Mouse (Mus musculus) heart, embryonic 11.5 days (tissue): ENCODE results near the gene Rpain. TPM values are rescaled to one million over a fixed set of nuclear protein-coding genes. Genes with fewer than 3 reads are reported as not detected.

Experiments used
- ATAC-seq: fragments of 200-750 bp; cut with Nextera tagmentation; replicated peaks from 2 replicates; pipeline ENCODE4 v1.8.0; 2017; ENCODE audit warnings: moderate library complexity; ENCODE audit not compliant: insufficient number of reproducible peaks, low FRiP score, low TSS enrichment
- H3K27ac ChIP-seq: fragments of 300-500 bp; sonication (generic); 2 replicates; pipeline ENCODE4 v1.5.1; 2014; ENCODE audit warnings: mild to moderate bottlenecking, low read depth, low read length
- H3K27me3 ChIP-seq: fragments of 300-500 bp; sonication (generic); 2 replicates; pipeline ENCODE4 v1.6.1; 2014; ENCODE audit warnings: mild to moderate bottlenecking, low read length, mixed read lengths; ENCODE audit not compliant: control insufficient read depth, insufficient read depth
- H3K36me3 ChIP-seq: fragments of 300-500 bp; sonication (generic); 2 replicates; pipeline ENCODE4 v1.6.1; 2014; ENCODE audit warnings: mild to moderate bottlenecking, low read length, moderate library complexity, mixed read lengths; ENCODE audit not compliant: control insufficient read depth, insufficient read depth
- H3K4me1 ChIP-seq: fragments of 300-500 bp; sonication (generic); 2 replicates; pipeline ENCODE4 v1.6.1; 2014; ENCODE audit warnings: low read length; ENCODE audit not compliant: control insufficient read depth, insufficient read depth
- H3K4me2 ChIP-seq: fragments of 300-500 bp; sonication (generic); 2 replicates; pipeline ENCODE4 v1.6.1; 2014; ENCODE audit warnings: mild to moderate bottlenecking, moderate library complexity
- H3K4me3 ChIP-seq: fragments of 300-500 bp; sonication (generic); 2 replicates; pipeline ENCODE4 v1.5.1; 2014; ENCODE audit warnings: low read depth, low read length
- H3K9ac ChIP-seq: fragments of 300-500 bp; sonication (generic); 2 replicates; pipeline ENCODE4 v1.6.1; 2014; ENCODE audit warnings: mild to moderate bottlenecking, low read depth, low read length, moderate library complexity
- H3K9me3 ChIP-seq: fragments of 300-500 bp; sonication (generic); replicated peaks from 2 replicates; pipeline ENCODE4 v1.6.1; 2016; ENCODE audit warnings: low read length; ENCODE audit not compliant: control insufficient read depth
- WGBS: fragments of 180-500 bp; shearing (Covaris S2); extraction: QIAGEN DNeasy Blood & Tissue Kit; methylation state at CpG from one replicate; pipeline ENCODE4 v1.1.7; 2014; ENCODE audit not compliant: insufficient replicate concordance; 5-methylcytosine and 5-hydroxymethylcytosine counted together
- polyA plus RNA-seq: library from polyadenylated mRNA; unstranded; fragments of >200 nt; fragmentation: Nextera tagmentation; extraction: Ambion mirVana; gene quantifications from 2 replicates; pipeline ENCODE4 v1.2.1, GENCODE M21; 2014

Rpain gene
- polyA plus RNA-seq, 1 experiment from 2014 or later = 54.4 TPM

DNA sequence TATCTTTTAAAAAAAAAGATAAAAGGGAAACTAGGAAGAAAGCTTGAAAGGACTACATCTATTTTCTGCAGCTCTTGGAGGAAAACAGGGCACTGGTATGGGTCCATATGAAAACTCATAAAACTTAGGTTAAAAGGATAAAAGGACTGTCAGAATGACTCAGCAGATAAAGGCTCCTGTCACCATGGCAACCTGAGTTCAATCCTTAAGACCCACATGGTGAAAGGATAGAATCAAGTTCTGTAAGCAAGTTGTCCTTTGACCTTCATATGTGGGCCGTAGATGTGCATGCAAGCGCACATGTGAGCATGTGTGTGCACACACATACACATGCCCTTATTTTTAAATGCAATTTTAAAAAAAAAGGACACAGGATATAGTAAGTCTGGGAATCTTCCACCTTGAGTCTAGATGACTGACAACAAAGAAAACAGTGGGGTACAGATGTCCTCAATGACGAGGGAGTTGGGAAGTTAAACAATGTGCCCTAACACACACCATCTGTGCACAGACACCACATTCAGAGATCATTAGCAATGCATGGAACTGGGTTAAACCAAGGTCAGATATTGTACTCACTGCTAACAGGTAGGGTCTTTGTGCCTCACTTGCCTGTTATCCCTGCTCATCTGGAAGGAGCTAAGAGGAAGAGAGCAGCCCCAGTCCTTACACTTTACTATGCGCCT lies 5.6 kb upstream of the Rpain start:
- H3K9ac ChIP-seq = no peak overlapping the region
- H3K9me3 ChIP-seq = no peaks in the 10 kb centered on the region
- WGBS = 87% methylated on average over 4 of the region's 4 CpGs
- no peak overlapping the region for H3K4me3 ChIP-seq
- H3K27ac ChIP-seq = no peak overlapping the region
- H3K36me3 ChIP-seq = peaks cover 27% of the 10 kb centered on the region
- H3K27me3 ChIP-seq = no peaks in the 10 kb centered on the region
- peaks cover 8% of the 10 kb centered on the region for H3K4me1 ChIP-seq
- no peak overlapping the region for H3K4me2 ChIP-seq
- ATAC-seq = no peak

- H3K27me3 ChIP-seq = no peaks in the 10 kb centered on the region
- peaks cover 12% of the 10 kb centered on the region for H3K4me1 ChIP-seq
- peak overlapping the region; percentile 96 for H3K4me3 ChIP-seq
- H3K27ac ChIP-seq = peak overlapping the region; percentile 88
- no peaks in the 10 kb centered on the region for H3K9me3 ChIP-seq
- no peak for ATAC-seq
- 1% methylated on average over 25 of the region's 25 CpGs for WGBS
- peaks cover 10% of the 10 kb centered on the region; the same call in 1 of the 2 replicates for H3K36me3 ChIP-seq
- H3K4me2 ChIP-seq = peak overlapping the region; percentile 85
- peak overlapping the region; percentile 92 for H3K9ac ChIP-seq
Measured at GRCm38 (mm10) chr11:70969271-70969794, 680 bp upstream of the Rpain start.

DNA sequence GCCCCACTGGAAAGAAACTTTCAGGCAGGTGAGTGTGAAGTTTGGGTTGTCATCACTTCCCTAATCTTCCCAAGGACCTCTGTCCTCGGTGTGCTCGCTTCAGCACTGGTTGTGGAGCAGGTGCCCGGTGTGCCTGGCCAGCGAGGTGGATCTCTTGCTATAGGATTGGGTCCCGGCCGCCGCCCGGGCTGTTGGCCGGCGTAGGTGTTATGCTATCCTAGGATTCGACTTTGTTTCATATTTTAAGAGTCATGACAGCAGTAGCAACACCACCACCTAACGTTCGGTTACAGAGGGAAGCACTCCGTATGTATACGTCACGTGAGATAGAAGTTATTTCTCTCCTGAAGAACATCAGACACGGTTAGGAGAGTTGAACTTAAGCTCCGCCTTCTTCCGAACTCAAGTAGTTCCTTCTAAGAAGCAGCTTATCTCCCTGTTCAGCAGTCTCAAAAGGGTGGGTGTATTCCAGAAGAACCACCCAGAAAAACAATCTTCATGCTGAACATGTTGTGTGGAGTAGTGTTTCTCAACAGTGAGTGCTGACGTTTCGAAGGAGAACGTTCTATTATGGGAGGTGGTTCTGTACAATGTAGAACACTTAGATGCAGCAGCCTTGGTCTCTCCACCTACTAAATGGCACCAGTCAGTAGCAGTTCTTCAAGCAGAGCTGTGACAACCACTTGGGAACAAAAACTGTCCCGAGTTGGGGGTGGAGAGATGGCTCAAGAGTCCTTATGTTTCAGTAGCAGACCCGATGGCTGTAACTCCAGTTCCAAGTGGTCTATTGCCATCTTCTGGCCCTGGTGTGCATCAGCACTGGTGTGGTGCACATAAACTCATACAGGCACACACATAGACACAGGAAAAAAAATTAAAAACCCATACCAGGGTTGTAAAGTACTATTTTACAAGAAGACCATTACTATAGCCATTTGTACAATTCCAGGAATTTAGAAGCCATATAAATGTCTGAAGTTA lies 837 bp downstream of the Rpain start:
- Histone ChIP-seq H3K27me3 (no peaks in the 10 kb centered on the region), H3K27ac (peak overlapping the region; percentile 86), H3K4me3 (peak overlapping the region; percentile 96), H3K9ac (peak overlapping the region; percentile 65), H3K4me1 (peaks cover 12% of the 10 kb centered on the region), H3K9me3 (no peaks in the 10 kb centered on the region), H3K36me3 (peaks cover under 1% of the 10 kb centered on the region; the same call in 1 of the 2 replicates), H3K4me2 (peak overlapping the region; percentile 85)
- peak; percentile 47; the same call in 1 of the 2 replicates for ATAC-seq
- WGBS = 16% methylated on average over 24 of the region's 24 CpGs

DNA sequence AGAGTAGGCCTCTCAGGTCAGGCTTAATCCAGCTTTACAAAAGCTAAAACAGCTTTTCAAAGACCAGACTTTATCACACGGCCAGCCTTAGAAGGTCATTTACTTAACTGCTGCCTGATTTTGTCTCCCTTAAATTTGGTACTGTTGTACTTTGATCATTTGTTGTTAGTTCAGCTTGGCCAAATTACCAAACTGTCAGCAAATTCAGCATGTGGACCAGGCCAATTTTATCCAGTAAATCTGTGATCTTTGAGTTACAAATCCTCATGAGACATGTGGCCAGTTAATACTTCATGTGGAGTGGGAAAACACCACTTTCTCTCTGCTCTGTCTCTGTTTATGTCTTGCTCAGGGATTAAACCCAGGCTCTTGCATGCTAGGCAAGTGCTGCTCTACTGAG lies 2.6 kb downstream of the Rpain start:
- Histone ChIP-seq H3K36me3 (peaks cover 11% of the 10 kb centered on the region; the same call in 1 of the 2 replicates), H3K27me3 (no peaks in the 10 kb centered on the region)
- no peak for ATAC-seq

GRCm38 (mm10) chr11:70973947-70974346 lies 3.9 kb downstream of the Rpain start:
- 78% methylated on average over 4 of the region's 4 CpGs for WGBS
- Histone ChIP-seq H3K27me3 (no peaks in the 10 kb centered on the region), H3K4me3 (no peak overlapping the region), H3K4me2 (no peak overlapping the region), H3K27ac (no peak overlapping the region), H3K4me1 (peaks cover 4% of the 10 kb centered on the region; the same call in 1 of the 2 replicates), H3K9me3 (no peaks in the 10 kb centered on the region), H3K9ac (no peak overlapping the region), H3K36me3 (peaks cover 21% of the 10 kb centered on the region)
- ATAC-seq = no peak

More for the DNA sequence above, 2.6 kb downstream of the Rpain start:
- H3K9me3 ChIP-seq = no peaks in the 10 kb centered on the region
- H3K4me3 ChIP-seq = no peak overlapping the region
- H3K4me1 ChIP-seq = peaks cover 12% of the 10 kb centered on the region
- no peak overlapping the region for H3K9ac ChIP-seq
- WGBS = 55% methylated on average over 1 of the region's 1 CpGs
- H3K27ac ChIP-seq = no peak overlapping the region
- H3K4me2 ChIP-seq = no peak overlapping the region

DNA sequence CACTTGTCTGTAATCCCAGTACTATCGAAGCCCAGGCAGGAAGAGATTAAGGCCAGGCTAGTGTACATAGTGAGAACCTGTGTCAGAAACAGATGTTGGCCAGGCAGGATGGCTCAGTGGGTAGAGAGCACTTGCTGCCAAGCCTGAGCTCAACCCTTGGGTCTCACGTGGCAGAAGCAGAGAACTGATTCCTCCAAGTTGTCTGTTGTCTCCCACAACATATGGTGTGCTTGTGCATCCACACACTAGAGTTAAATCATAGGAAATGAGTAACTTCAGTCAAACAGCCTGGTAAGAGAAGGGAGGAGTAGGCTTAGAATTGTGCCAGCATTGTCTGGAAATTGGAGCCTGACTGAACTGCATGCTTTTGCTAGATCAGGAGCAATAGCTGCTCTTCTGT lies 5.2 kb downstream of the Rpain start:
- Histone ChIP-seq H3K27me3 (no peaks in the 10 kb centered on the region), H3K9me3 (no peaks in the 10 kb centered on the region), H3K36me3 (peaks cover 26% of the 10 kb centered on the region), H3K27ac (no peak overlapping the region), H3K4me3 (no peak overlapping the region), H3K4me2 (no peak overlapping the region), H3K4me1 (peaks cover 4% of the 10 kb centered on the region; the same call in 1 of the 2 replicates), H3K9ac (no peak overlapping the region)
- 78% methylated on average over 2 of the region's 2 CpGs for WGBS
- ATAC-seq = no peak

GRCm38 (mm10) chr11:70977293-70977692 lies 7.3 kb downstream of the Rpain start:
- Histone ChIP-seq H3K4me3 (no peak overlapping the region), H3K27ac (no peak overlapping the region), H3K9ac (no peak overlapping the region), H3K27me3 (no peaks in the 10 kb centered on the region), H3K4me2 (no peak overlapping the region), H3K36me3 (peaks cover 30% of the 10 kb centered on the region), H3K4me1 (peaks cover 7% of the 10 kb centered on the region), H3K9me3 (no peaks in the 10 kb centered on the region)
- no peak for ATAC-seq
- WGBS = 80% methylated on average over 6 of the region's 6 CpGs

- no peak for ATAC-seq
- peaks cover 34% of the 10 kb centered on the region for H3K36me3 ChIP-seq
Measured at GRCm38 (mm10) chr11:70980232-70980631, 10.2 kb downstream of the Rpain start.

More at GRCm38 (mm10) chr11:70980232-70980631, 10.2 kb downstream of the Rpain start:
- WGBS = 80% methylated on average over 6 of the region's 6 CpGs
- no peak overlapping the region for H3K9ac ChIP-seq
- H3K4me3 ChIP-seq = no peak overlapping the region
- H3K27ac ChIP-seq = no peak overlapping the region
- no peak overlapping the region for H3K4me2 ChIP-seq
- no peaks in the 10 kb centered on the region for H3K27me3 ChIP-seq
- H3K4me1 ChIP-seq = peaks cover 7% of the 10 kb centered on the region
- H3K9me3 ChIP-seq = no peaks in the 10 kb centered on the region
